Mouse (Mus musculus): ENCODE results near the gene Agbl4. TPM values are rescaled to one million over a fixed set of nuclear protein-coding genes. Genes with fewer than 3 reads are reported as not detected.

Gene Agbl4
- total RNA-seq (2023): 0.18 TPM in 1 of 4 replicates, not detected in the others

DNA sequence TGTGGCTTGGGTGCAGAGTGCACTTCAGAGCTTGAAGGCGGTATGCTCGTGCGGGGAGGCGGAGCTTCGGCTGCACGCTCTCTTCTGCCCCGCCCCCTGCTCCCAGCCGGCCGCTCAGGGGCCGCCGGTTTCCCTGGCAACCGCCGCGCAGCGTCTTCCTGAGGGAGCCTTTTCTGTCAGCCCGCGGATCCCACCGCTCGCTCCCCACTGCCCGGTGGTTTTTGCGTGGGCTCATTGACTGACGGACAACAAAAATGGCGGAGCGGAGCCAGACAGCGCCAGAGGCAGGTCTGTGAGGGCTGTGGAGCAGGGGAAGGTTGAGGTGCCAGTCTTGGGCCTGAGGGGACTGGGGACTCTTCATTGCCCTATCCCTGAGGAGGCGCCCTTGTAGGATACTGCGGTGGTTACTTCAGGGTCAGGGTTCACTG lies at the start of gene Agbl4:
Gene Agbl4 (plus strand): TSS at position 44 of the 428 bp plus-strand sequence.

DNA sequence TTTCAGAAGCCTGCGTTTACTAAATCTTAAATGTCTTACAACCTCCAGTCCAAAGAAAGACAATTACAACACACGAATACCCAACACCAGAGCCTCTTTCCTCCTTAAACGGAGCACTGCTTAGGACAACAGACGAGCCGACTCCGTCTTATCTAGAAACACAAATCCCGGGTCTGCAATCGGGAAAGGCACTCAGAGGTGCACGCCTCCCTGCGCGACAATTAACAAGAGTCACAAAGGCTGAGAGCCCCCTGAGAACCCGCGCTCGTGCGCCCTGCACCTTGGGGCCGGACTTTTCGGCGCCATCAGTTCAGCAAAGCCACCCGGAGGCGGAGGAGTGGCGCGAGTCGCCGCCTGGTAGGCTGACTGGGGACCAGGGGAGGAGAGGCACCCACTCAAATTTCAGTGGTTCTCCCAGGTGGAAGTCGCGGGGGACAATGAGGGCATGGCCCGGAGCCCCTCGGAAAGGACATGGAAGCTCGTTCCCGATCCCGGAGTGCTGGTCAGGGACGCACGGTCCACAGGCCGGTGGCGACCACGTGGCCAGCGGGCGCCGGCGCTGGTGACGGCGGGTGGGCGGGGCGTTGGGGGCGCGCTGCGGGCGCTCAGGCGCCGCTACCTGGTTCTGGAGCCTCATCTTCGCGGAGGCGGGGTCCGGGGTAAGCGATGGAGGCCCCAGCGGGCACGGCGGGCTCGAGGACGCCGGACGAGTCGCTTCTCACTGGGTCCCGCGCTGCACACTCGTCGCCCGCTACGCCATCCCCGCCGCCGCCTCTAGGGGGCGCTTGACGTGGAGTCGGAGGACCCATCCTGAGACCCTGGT lies 46.1 kb upstream of the Agbl4 start, which contains the start of gene Elavl4:
Gene Elavl4 (minus strand): TSS at position 732 of the 823 bp plus-strand sequence.

DNA sequence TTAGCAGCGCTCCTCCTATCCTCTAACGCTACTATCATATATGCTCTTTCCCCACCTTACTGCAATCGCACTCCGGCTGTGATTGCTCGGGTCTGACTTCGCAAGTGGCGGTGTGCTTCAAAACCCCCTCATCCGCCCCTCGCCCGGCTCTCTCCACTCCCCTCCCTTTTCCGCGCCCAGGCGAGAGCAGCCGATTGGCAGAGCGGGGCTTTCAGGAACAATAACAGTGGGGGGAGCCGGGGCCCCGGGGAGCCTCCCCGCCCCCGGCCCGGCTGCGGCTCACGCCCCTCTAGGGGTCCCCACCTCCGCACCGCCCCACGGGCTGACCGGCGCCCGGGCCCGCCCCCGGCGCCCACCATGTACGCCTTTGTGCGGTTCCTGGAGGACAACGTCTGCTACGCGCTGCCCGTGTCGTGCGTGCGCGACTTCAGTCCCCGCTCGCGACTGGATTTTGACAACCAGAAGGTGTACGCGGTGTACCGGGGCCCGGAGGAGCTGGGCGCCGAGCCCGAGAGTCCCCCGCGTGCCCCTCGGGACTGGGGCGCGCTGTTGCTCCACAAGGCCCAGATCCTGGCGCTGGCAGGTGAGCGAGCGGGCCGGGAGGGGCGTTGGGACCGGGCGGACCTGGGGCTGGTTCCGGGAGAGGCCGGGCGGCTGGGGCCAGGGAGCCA lies 1017.5 kb downstream of the Agbl4 start, which contains the start of gene Bend5:
Gene Bend5 (plus strand): TSS at position 189 of the 671 bp plus-strand sequence.

Other genes starting within 250 kb of the Agbl4 start
- 0.15 TPM in 1 of 4 replicates, not detected in the others for gene Elavl4, start 45.8 kb upstream of the Agbl4 start, total RNA-seq (2023)